23 mouse cellular contexts compared by ENCODE assay signal in genomic region chr2:118918543-118918942, GRCm38 (mm10).
"Had no signal": no experiment of that assay in that cellular context is flagged by ENCODE, and none has a peak within 500 bp of the region (broad histone marks: within the 10 kb centered on the region; RNA-seq: fewer than 3 reads in every experiment).

No protein-coding gene starts in this region.

- H3K27ac ChIP-seq: gastrocnemius, adult 2 months; hindbrain, embryonic 10.5 days; hindbrain, embryonic 12.5 days; hindbrain, embryonic 14.5 days; intestine, embryonic 15.5 days; layer of hippocampus, adult 2 months; left cerebral cortex, adult 2 months; limb, embryonic 15.5 days had no signal

- ATAC-seq: forebrain, postnatal 0 days; hindbrain, embryonic 16.5 days; inflammation-experienced regulatory T-cells, adult 6 months; intestine, embryonic 15.5 days; intestine, postnatal 0 days had no signal

- H3K9me3 ChIP-seq: heart, embryonic 10.5 days; heart, embryonic 12.5 days; hindbrain, embryonic 10.5 days; hindbrain, embryonic 12.5 days; intestine, embryonic 15.5 days; limb, embryonic 15.5 days had no signal

- H3K4me2 ChIP-seq: heart, embryonic 12.5 days; hindbrain, embryonic 12.5 days; hindbrain, embryonic 14.5 days; intestine, embryonic 15.5 days; limb, embryonic 15.5 days had no signal

- H3K9ac ChIP-seq: forebrain, postnatal 0 days; hindbrain, embryonic 12.5 days; hindbrain, embryonic 14.5 days; intestine, embryonic 15.5 days; limb, embryonic 15.5 days had no signal

- H3K27me3 ChIP-seq: heart, embryonic 12.5 days; hindbrain, embryonic 12.5 days; intestine, embryonic 15.5 days; limb, embryonic 15.5 days had no signal

- DNase-seq: forebrain, postnatal 0 days; gastrocnemius, adult 2 months; gastrocnemius, postnatal 10 days; gastrocnemius, postnatal 25 days; heart, adult 18-20 months; heart, postnatal 10 days; heart, postnatal 4 days; kidney, adult 18-20 months; kidney, adult 8-10 months; kidney, postnatal 10 days; kidney, postnatal 4 days had no signal

- H3K4me3 ChIP-seq: gastrocnemius, adult 2 months; heart, embryonic 10.5 days; heart, embryonic 12.5 days; hindbrain, embryonic 10.5 days; hindbrain, embryonic 12.5 days; intestine, embryonic 15.5 days; layer of hippocampus, adult 2 months; left cerebral cortex, adult 2 months; limb, embryonic 15.5 days had no signal
